Mouse (Mus musculus) ES-E14 (cell line): ENCODE measurements around the gene Fam213b.

Source experiments
- CHD2 ChIP-seq: IDR thresholded peaks from 2 replicates; pipeline ENCODE4 v1.6.1; 2014; ENCODE audit warnings: mild to moderate bottlenecking, low read depth, low read length, inconsistent platforms
- MAFK ChIP-seq: IDR thresholded peaks from 2 replicates; pipeline ENCODE4 v1.6.1; 2014; ENCODE audit warnings: mild to moderate bottlenecking, low read depth, low read length, inconsistent platforms; ENCODE audit not compliant: insufficient read depth
- ZNF384 ChIP-seq: IDR thresholded peaks from 2 replicates; pipeline ENCODE4 v1.6.1; 2012; ENCODE audit warnings: low read depth, low read length, inconsistent platforms

- no peak for TF ChIP-seq CHD2
- TF ChIP-seq MAFK = no peak
- no peak for TF ChIP-seq ZNF384
Measured at GRCm38 (mm10) chr4:154927899-154928337, 29.0 kb upstream of the Fam213b start.
